Mouse (Mus musculus) testis, adult 2 months (tissue): ENCODE measurements at regions not wholly inside any gene's neighbourhood (a gene's known extent, or its start where the extent isn't known, plus 50 kb on each side); places are given as distances from the start of the nearest gene placed in this dataset.

Experiments used
- H3K27ac ChIP-seq: fragments of 200-500 bp; 2 replicates; pipeline ENCODE4 v1.5.1; 2012; ENCODE audit warnings: low read depth, low read length; ENCODE audit not compliant: control insufficient read depth, insufficient read depth
- H3K27me3 ChIP-seq: fragments of 200-500 bp; 2 replicates; pipeline ENCODE4 v1.6.1; 2012; ENCODE audit warnings: mild to moderate bottlenecking, low read length, moderate library complexity; ENCODE audit not compliant: control insufficient read depth, insufficient read depth
- H3K36me3 ChIP-seq: fragments of 200-500 bp; 2 replicates; pipeline ENCODE4 v1.6.1; 2012; ENCODE audit warnings: mild to moderate bottlenecking, low read length; ENCODE audit not compliant: control insufficient read depth, insufficient read depth
- H3K4me1 ChIP-seq: fragments of 200-500 bp; 2 replicates; pipeline ENCODE4 v1.6.1; 2012; ENCODE audit warnings: low read length; ENCODE audit not compliant: control insufficient read depth, insufficient read depth
- H3K4me3 ChIP-seq: fragments of 200-500 bp; 2 replicates; pipeline ENCODE4 v1.5.1; 2012; ENCODE audit warnings: low read depth, mild to moderate bottlenecking, low read length, moderate library complexity, mixed read lengths; ENCODE audit not compliant: control insufficient read depth
- CTCF ChIP-seq: fragments of 200-500 bp; IDR thresholded peaks from 2 replicates; pipeline ENCODE4 v1.5.1; 2012; ENCODE audit warnings: low read depth, mild to moderate bottlenecking, inconsistent platforms, low read length, moderate library complexity; ENCODE audit not compliant: control insufficient read depth, insufficient read depth, insufficient replicate concordance
- POLR2A ChIP-seq: fragments of 200-500 bp; IDR thresholded peaks from 2 replicates; pipeline ENCODE4 v1.6.1; 2012; ENCODE audit warnings: low read depth, mild to moderate bottlenecking, inconsistent platforms, low read length, moderate library complexity; ENCODE audit not compliant: control insufficient read depth

GRCm38 (mm10) chr16:49361731-49362130 is 304.4 kb downstream of the Myh15 start:
- TF ChIP-seq POLR2A (no peak), CTCF (no peak)
- H3K4me1 ChIP-seq: no peaks in the 10 kb centered on the region
- H3K27ac ChIP-seq: no peak overlapping the region
- H3K4me3 ChIP-seq: no peak overlapping the region
- H3K36me3 ChIP-seq: no peaks in the 10 kb centered on the region
- no peaks in the 10 kb centered on the region for H3K27me3 ChIP-seq

- Histone ChIP-seq H3K27me3 (no peaks in the 10 kb centered on the region), H3K4me3 (no peak overlapping the region), H3K36me3 (no peaks in the 10 kb centered on the region), H3K27ac (no peak overlapping the region), H3K4me1 (no peaks in the 10 kb centered on the region)
- no peak for TF ChIP-seq CTCF
- no peak for TF ChIP-seq POLR2A
These were observed 312.2 kb downstream of the Myh15 start for GRCm38 (mm10) chr16:49369450-49369849.

- no peak overlapping the region for H3K27ac ChIP-seq
- H3K27me3 ChIP-seq: no peaks in the 10 kb centered on the region
These were observed 317.8 kb downstream of the Myh15 start for GRCm38 (mm10) chr16:49375108-49375507.

GRCm38 (mm10) chr16:49378917-49379473 is 320.0 kb upstream of the Ift57 start:
- no peak overlapping the region for H3K27ac ChIP-seq
- H3K4me1 ChIP-seq: no peaks in the 10 kb centered on the region
- no peak overlapping the region for H3K4me3 ChIP-seq
- no peaks in the 10 kb centered on the region for H3K36me3 ChIP-seq
- TF ChIP-seq CTCF (no peak), POLR2A (no peak)
- H3K27me3 ChIP-seq: no peaks in the 10 kb centered on the region

More at GRCm38 (mm10) chr16:49375108-49375507, 317.8 kb downstream of the Myh15 start:
- no peak for TF ChIP-seq POLR2A
- TF ChIP-seq CTCF: no peak
- Histone ChIP-seq H3K4me3 (no peak overlapping the region), H3K36me3 (no peaks in the 10 kb centered on the region), H3K4me1 (no peaks in the 10 kb centered on the region)

- TF ChIP-seq CTCF (no peak), POLR2A (no peak)
- H3K4me3 ChIP-seq: no peak overlapping the region
- no peaks in the 10 kb centered on the region for H3K4me1 ChIP-seq
- no peaks in the 10 kb centered on the region for H3K36me3 ChIP-seq
- H3K27ac ChIP-seq: no peak overlapping the region
- H3K27me3 ChIP-seq: no peaks in the 10 kb centered on the region
These were observed 310.9 kb upstream of the Ift57 start for GRCm38 (mm10) chr16:49388135-49388534.

- Histone ChIP-seq H3K4me3 (no peak overlapping the region), H3K27me3 (no peaks in the 10 kb centered on the region), H3K36me3 (no peaks in the 10 kb centered on the region), H3K27ac (no peak overlapping the region), H3K4me1 (no peaks in the 10 kb centered on the region; the same call in 1 of the 2 replicates)
- TF ChIP-seq CTCF (no peak), POLR2A (no peak)
These were observed 290.9 kb upstream of the Ift57 start for GRCm38 (mm10) chr16:49407956-49408795.

GRCm38 (mm10) chr16:49409235-49409634 is 289.8 kb upstream of the Ift57 start:
- Histone ChIP-seq H3K4me3 (no peak overlapping the region), H3K27ac (no peak overlapping the region), H3K27me3 (no peaks in the 10 kb centered on the region), H3K36me3 (no peaks in the 10 kb centered on the region), H3K4me1 (no peaks in the 10 kb centered on the region; the same call in 1 of the 2 replicates)
- no peak for TF ChIP-seq POLR2A
- no peak for TF ChIP-seq CTCF
